Mouse (Mus musculus) gastrocnemius, postnatal 36 days (tissue): ENCODE results near the gene Capg. TPM values are rescaled to one million over a fixed set of nuclear protein-coding genes. Genes with fewer than 3 reads are reported as not detected.

Experiments used
- DNase-seq, 2 experiments: peaks; one replicate each; pipeline ENCODE4 v3.0.0; 2022
- intact Hi-C: fragments of 180-260 bp; cut with DNase I; formaldehyde crosslinking; loops from one replicate; pipeline ENCODE4 v1.15.1; 2025
- total RNA-seq, 2 experiments: library from RNA; stranded (reverse); gene quantifications; 2 replicates each; pipeline ENCODE4 v1.2.3; 2021

The Capg gene
- total RNA-seq, 2 experiments from 2014 or later: 7.2 to 11.8 TPM

GRCm38 (mm10) chr6:72600216-72600615, 56.0 kb downstream of the Capg start:
- DNase-seq: no peak
- intact Hi-C loops: no loop called here

DNA sequence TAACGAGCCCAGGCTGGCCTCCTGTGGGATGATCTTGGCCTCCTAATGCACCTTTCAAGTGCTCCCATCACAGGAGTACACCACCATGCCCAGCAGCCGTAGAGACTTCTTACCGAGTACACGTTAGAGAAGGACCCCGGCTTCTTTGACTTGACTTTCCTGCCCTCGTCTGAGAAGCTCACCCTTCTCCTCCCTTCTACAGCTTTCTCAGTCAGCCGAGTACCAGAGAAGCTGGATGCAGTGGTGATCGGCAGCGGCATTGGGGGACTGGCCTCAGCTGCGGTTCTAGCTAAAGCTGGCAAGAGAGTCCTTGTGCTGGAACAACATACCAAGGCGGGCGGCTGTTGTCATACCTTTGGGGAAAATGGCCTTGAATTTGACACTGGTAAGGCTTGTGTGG, 56.6 kb downstream of the Capg start:
- intact Hi-C loops: no loop called here
- DNase-seq: no peak

GRCm38 (mm10) chr6:72601732-72602131, 57.5 kb downstream of the Capg start:
- intact Hi-C loops: no loop called here
- peak; percentile 71 to 74 for DNase-seq

GRCm38 (mm10) chr6:72604066-72604465, 59.9 kb downstream of the Capg start:
- no peak for DNase-seq
- intact Hi-C loops: no loop called here

DNA sequence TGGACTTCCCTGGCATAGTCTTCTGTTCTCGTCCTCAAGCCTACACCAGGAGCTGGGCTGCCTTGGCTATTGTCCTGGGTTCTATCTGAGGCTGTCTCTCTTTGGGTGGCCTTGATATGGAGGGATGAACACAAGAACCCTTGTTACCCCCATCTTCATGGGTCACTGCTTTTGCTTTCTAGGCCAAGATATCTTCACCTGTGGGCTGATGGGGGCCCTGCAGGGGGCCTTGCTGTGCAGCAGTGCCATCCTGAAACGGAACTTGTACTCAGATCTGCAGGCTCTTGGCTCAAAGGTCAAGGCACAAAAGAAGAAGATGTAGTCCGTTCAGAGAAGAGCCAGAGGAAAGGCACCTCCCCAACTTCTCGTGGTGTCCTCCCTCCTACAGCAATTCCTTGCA, 62.9 kb downstream of the Capg start:
- intact Hi-C loops: no loop called here
- DNase-seq: no peak

GRCm38 (mm10) chr6:72607676-72608075, 63.5 kb downstream of the Capg start:
- intact Hi-C loops: no loop called here
- DNase-seq: no peak

GRCm38 (mm10) chr6:72608662-72609184, 64.5 kb downstream of the Capg start:
- intact Hi-C loops: no loop called here
- no peak for DNase-seq

DNA sequence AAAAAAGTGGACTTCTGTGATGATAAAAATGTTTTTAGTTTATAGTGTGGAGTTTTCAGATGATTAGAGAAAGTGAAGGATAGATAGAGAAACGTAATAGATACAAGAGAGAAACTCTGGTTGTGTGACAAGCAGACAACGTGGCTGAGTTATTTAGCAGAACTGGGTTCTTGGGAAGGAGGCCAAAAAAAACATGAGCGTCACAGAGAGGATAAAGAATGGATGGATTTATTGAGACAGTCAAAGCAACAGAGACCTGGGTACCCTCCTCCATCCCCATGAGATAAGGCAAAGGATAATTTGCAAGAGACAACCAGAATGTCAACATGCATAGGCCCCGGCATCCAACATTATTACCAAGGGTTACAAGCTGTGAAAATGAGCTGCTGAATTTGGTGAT, 66.1 kb downstream of the Capg start:
- intact Hi-C loops: no loop called here
- DNase-seq: no peak

Other genes with a start within 250 kb of the Capg start
- not detected for gene Sftpb, start 239.8 kb upstream of the Capg start, total RNA-seq
- gene Usp39, start 199.2 kb upstream of the Capg start, total RNA-seq: 10 to 100 TPM; 18.1 to 18.2 TPM
- gene 0610030E20Rik, start 197.1 kb upstream of the Capg start, total RNA-seq: 1 to 10 TPM; 9.0 to 9.5 TPM
- gene Tmem150a, start 188.9 kb upstream of the Capg start, total RNA-seq: 10 to 100 TPM; 16.9 to 18.8 TPM
- gene Rnf181, start 177.4 kb upstream of the Capg start, total RNA-seq: 10 to 100 TPM; 23.7 to 24.2 TPM
- gene Vamp5, start 163.9 kb upstream of the Capg start, total RNA-seq: 100 to 1,000 TPM in 1 of 2 experiments, 10 to 100 TPM in 1; 83.0 to 107 TPM
- 10 to 100 TPM; 48.5 to 50.0 TPM for gene Vamp8, start 153.7 kb upstream of the Capg start, total RNA-seq
- gene Ggcx, start 130.1 kb upstream of the Capg start, total RNA-seq: 10 to 100 TPM; 12.6 to 13.4 TPM
- gene Mat2a, start 104.8 kb upstream of the Capg start, total RNA-seq: 100 to 1,000 TPM; 128 to 141 TPM
- 1 to 10 TPM in 1 of 2 experiments, under 1 TPM in 1; 0.66 to 1.7 TPM for gene Sh2d6, start 22.7 kb upstream of the Capg start, total RNA-seq
- 1 to 10 TPM; 6.1 to 9.5 TPM for gene Elmod3, start 54.0 kb downstream of the Capg start, total RNA-seq
- gene Retsat, start 54.1 kb downstream of the Capg start, total RNA-seq: 10 to 100 TPM; 70.2 to 71.6 TPM
- gene Tgoln1, start 72.6 kb downstream of the Capg start, total RNA-seq: 10 to 100 TPM; 21.8 to 22.1 TPM
- gene Tcf7l1, start 244.9 kb downstream of the Capg start, total RNA-seq: 1 to 10 TPM; 4.0 to 5.7 TPM